Mouse (Mus musculus): ENCODE data around the gene Rhoj. TPM values are rescaled to one million over a fixed set of nuclear protein-coding genes. Genes with fewer than 3 reads are reported as not detected.

Gene Rhoj
- total and polyA plus RNA-seq, 3 experiments = not detected

DNA sequence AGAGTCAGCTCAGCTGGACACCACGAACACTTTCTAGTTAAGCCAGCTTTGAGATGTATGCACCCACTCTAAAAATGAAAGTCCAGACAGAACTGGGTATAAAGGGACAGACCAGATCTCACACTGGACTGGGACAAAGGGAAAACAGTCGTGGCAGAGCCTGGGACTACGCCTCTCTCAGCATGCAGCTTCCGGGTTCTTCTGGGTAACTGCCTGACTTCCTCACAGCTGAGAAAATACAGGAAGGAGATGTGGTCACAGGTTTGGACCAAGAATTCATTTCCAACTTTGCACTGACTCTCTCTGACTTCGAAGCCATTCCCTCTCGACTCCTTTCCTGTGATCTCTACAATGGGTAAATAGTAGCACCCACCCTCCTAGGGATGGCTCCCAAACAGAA, 106.9 kb downstream of the Rhoj start:
- no peak for TF ChIP-seq ZC3H11A (IDR thresholded peaks at IDR 0.05; ENCODE audit: low read depth, low read length)
- TF ChIP-seq ELF1 (IDR thresholded peaks at IDR 0.05; ENCODE audit: low read depth, low read length) = 0 out of 2 replicates have a peak, but pooled peaks have one; percentile 8
- peaks cover 0 to 3% of the 10 kb centered on the region in 2 experiments; a peak in 1 of 4 replicates for H3K4me1 ChIP-seq (ENCODE audit: control insufficient read depth in 1 of 2, insufficient read depth in 2 of 2)
- dilution Hi-C loops (cut with MboI; ENCODE audit: extremely low pct_ligation_motif_present, extremely low pct_unique_long_range_greater_than_20kb, low sequenced_read_pairs) = no loop called here
- in situ Hi-C loops (cut with MboI; ENCODE audit: low pct_ligation_motif_present, low pct_unique_long_range_greater_than_20kb, low sequenced_read_pairs) = no loop called here
- H3K79me2 ChIP-seq (replicated peaks; ENCODE audit: control insufficient read depth, extremely low read depth, insufficient read depth, poor library complexity, severe bottlenecking) = no peaks in the 10 kb centered on the region
- no peak overlapping the region for H3K27ac ChIP-seq (ENCODE audit: insufficient read depth, low read depth)
- H3K4me3 ChIP-seq (replicated peaks in 1 of 3; ENCODE audit: low read depth in 2 of 3, low read length in 2 of 3, poor library complexity in 1 of 3) = no peak overlapping the region
- no peaks in the 10 kb centered on the region for H3K9me3 ChIP-seq (replicated peaks; ENCODE audit: low read length)
- no peak overlapping the region for H3K9ac ChIP-seq (ENCODE audit: insufficient read depth, low read depth)
- DNase-seq (ENCODE audit: extremely low read depth) = no peak
- H3K36me3 ChIP-seq (replicated peaks in 1 of 2; ENCODE audit: control insufficient read depth in 1 of 2, insufficient read depth in 1 of 2, low read length in 1 of 2) = no peaks in the 10 kb centered on the region
- H3K4me2 ChIP-seq (ENCODE audit: insufficient read depth, low read depth, poor library complexity, severe bottlenecking) = no peak overlapping the region
- H3K27me3 ChIP-seq (replicated peaks) = no peaks in the 10 kb centered on the region

DNA sequence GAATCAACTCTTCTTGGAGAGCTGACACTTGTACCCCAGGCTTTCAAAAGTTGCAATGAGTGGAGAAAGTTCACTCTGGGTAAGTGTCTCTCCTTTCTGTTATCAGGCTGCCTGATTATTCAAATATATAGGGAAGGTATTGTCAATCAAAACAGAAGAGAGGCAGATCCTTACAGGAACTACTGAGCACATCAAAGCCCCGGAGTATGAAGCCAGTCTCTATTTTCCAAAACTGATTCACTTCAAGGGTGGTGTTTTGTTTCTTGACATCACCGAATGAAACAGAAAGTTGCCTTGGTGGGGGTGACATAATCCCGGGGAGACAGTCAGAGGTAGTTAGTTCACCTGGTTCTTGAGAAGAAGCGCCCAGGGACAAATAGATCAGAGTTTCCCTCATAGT, 108.6 kb downstream of the Rhoj start, which contains the start of gene Gphb5:
TSS of gene Gphb5 (minus strand) at position 101 of the 400 bp plus-strand sequence.
- no peak for DNase-seq (ENCODE audit: extremely low read depth)
- Histone ChIP-seq H3K9me3 (replicated peaks; ENCODE audit: low read length) (no peaks in the 10 kb centered on the region), H3K4me3 (replicated peaks in 1 of 3; ENCODE audit: low read depth in 2 of 3, low read length in 2 of 3, poor library complexity in 1 of 3) (no peak within 1 kb of the TSS), H3K36me3 (replicated peaks in 1 of 2; ENCODE audit: control insufficient read depth in 1 of 2, insufficient read depth in 1 of 2, low read length in 1 of 2) (no peaks in the 10 kb centered on the region), H3K4me1 (ENCODE audit: control insufficient read depth in 1 of 2, insufficient read depth in 2 of 2) (peaks cover 0 to 3% of the 10 kb centered on the region in 2 experiments; a peak in 1 of 4 replicates), H3K79me2 (replicated peaks; ENCODE audit: control insufficient read depth, extremely low read depth, insufficient read depth, poor library complexity, severe bottlenecking) (no peaks in the 10 kb centered on the region), H3K4me2 (ENCODE audit: insufficient read depth, low read depth, poor library complexity, severe bottlenecking) (no peak within 1 kb of the TSS), H3K27me3 (replicated peaks) (no peaks in the 10 kb centered on the region), H3K27ac (ENCODE audit: insufficient read depth, low read depth) (no peak within 1 kb of the TSS), H3K9ac (ENCODE audit: insufficient read depth, low read depth) (no peak within 1 kb of the TSS)
- no peak for TF ChIP-seq CHD2 (IDR thresholded peaks at IDR 0.05; ENCODE audit: low read length)
- TF ChIP-seq HCFC1 (IDR thresholded peaks at IDR 0.05; ENCODE audit: low read depth, low read length) = no peak
- TF ChIP-seq KAT2A (IDR thresholded peaks at IDR 0.05; ENCODE audit: insufficient replicate concordance, low read length) = no peak
- no peak for TF ChIP-seq BHLHE40 (IDR thresholded peaks at IDR 0.05; ENCODE audit: low read depth, low read length)
- no peak for TF ChIP-seq ETS1 (conservative IDR thresholded peaks at IDR 0.05; ENCODE audit: low read depth, low read length)
- TF ChIP-seq CTCF (conservative IDR thresholded peaks at IDR 0.05 in 1 of 2, IDR thresholded peaks at IDR 0.05 in 1 of 2; ENCODE audit: low read depth in 2 of 2, low read length in 2 of 2) = no peak
- no peak for TF ChIP-seq USF1 (IDR thresholded peaks at IDR 0.05; ENCODE audit: low read depth, low read length)
- no peak for TF ChIP-seq TBP (conservative IDR thresholded peaks at IDR 0.05; ENCODE audit: low read depth, low read length)
- dilution Hi-C loops (cut with MboI; ENCODE audit: extremely low pct_ligation_motif_present, extremely low pct_unique_long_range_greater_than_20kb, low sequenced_read_pairs) = no loop called here
- in situ Hi-C loops (cut with MboI; ENCODE audit: low pct_ligation_motif_present, low pct_unique_long_range_greater_than_20kb, low sequenced_read_pairs) = no loop called here

DNA sequence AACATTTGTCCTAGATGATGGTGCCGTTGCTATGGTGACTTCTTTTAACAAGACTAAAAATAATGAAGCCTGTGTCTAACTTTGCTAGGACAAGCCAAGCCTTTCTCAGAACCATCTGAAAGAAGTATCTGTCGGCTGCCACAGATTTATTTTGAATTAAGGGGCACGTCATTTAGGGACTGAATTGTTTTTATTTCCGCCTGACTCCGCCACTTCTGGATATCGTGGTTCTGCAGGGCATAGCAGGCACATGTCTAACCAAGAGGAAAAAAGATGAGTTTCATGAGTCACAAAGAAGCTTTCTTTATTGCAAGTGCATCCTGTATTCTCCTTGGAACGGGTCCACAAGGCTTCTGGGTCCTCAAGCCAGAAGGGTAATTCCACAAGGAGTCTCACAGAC, 116.2 kb downstream of the Rhoj start:
- Histone ChIP-seq H3K79me2 (replicated peaks; ENCODE audit: control insufficient read depth, extremely low read depth, insufficient read depth, poor library complexity, severe bottlenecking) (no peaks in the 10 kb centered on the region), H3K27ac (ENCODE audit: insufficient read depth, low read depth) (no peak overlapping the region), H3K9me3 (replicated peaks; ENCODE audit: low read length) (no peaks in the 10 kb centered on the region), H3K4me3 (replicated peaks in 1 of 3; ENCODE audit: low read depth in 2 of 3, low read length in 2 of 3, poor library complexity in 1 of 3) (no peak overlapping the region), H3K36me3 (replicated peaks in 1 of 2; ENCODE audit: control insufficient read depth in 1 of 2, insufficient read depth in 1 of 2, low read length in 1 of 2) (no peaks in the 10 kb centered on the region), H3K4me1 (ENCODE audit: control insufficient read depth in 1 of 2, insufficient read depth in 2 of 2) (no peaks in the 10 kb centered on the region), H3K9ac (ENCODE audit: insufficient read depth, low read depth) (no peak overlapping the region), H3K27me3 (replicated peaks) (no peaks in the 10 kb centered on the region), H3K4me2 (ENCODE audit: insufficient read depth, low read depth, poor library complexity, severe bottlenecking) (no peak overlapping the region)
- dilution Hi-C loops (cut with MboI; ENCODE audit: extremely low pct_ligation_motif_present, extremely low pct_unique_long_range_greater_than_20kb, low sequenced_read_pairs) (no loop called here), in situ Hi-C loops (cut with MboI; ENCODE audit: low pct_ligation_motif_present, low pct_unique_long_range_greater_than_20kb, low sequenced_read_pairs) (no loop called here)
- TF ChIP-seq IRF4 (IDR thresholded peaks at IDR 0.05; ENCODE audit: low read depth, low read length) (no peak), CHD2 (IDR thresholded peaks at IDR 0.05; ENCODE audit: low read length) (no peak), HCFC1 (IDR thresholded peaks at IDR 0.05; ENCODE audit: low read depth, low read length) (no peak), CTCF (conservative IDR thresholded peaks at IDR 0.05 in 1 of 2, IDR thresholded peaks at IDR 0.05 in 1 of 2; ENCODE audit: low read depth in 2 of 2, low read length in 2 of 2) (no peak), EP300 (IDR thresholded peaks at IDR 0.05; ENCODE audit: low read length) (no peak), MEF2A (IDR thresholded peaks at IDR 0.05; ENCODE audit: borderline replicate concordance, low read depth, low read length) (no peak), RAD21 (IDR thresholded peaks at IDR 0.05; ENCODE audit: low read depth, low read length) (no peak)
- DNase-seq (ENCODE audit: extremely low read depth) = no peak
